Mouse (Mus musculus): ENCODE measurements around the gene Mapk10. TPM values are rescaled to one million over a fixed set of nuclear protein-coding genes. Genes with fewer than 3 reads are reported as not detected.

Mapk10 gene
- 0.58 and 0.59 TPM in 2 replicates for polyA plus RNA-seq (2012; rRNA removed)

- no peak for DNase-seq
- H3K27me3 ChIP-seq (ENCODE audit: control insufficient read depth, insufficient read depth, low read length): no peaks in the 10 kb centered on the region
- no peaks in the 10 kb centered on the region for H3K4me1 ChIP-seq (replicated peaks; ENCODE audit: control insufficient read depth, insufficient read depth, low read length)
- H3K36me3 ChIP-seq (ENCODE audit: control insufficient read depth, insufficient read depth, low read length): no peaks in the 10 kb centered on the region
- H3K27ac ChIP-seq (ENCODE audit: control insufficient read depth, insufficient read depth, low read length): no peak within 1 kb of the TSS
- TF ChIP-seq CTCF (IDR thresholded peaks at IDR 0.05; ENCODE audit: borderline replicate concordance, control insufficient read depth, extremely low read depth, insufficient read depth, low read length, poor library complexity) (no peak), POLR2A (IDR thresholded peaks at IDR 0.05; ENCODE audit: control insufficient read depth, extremely low read depth, insufficient read depth, low read length, poor library complexity) (no peak)
- 16% methylated on average over 16 of the region's 16 CpGs for WGBS
- no peak within 1 kb of the TSS for H3K4me3 ChIP-seq (ENCODE audit: control insufficient read depth, insufficient read depth, low read length)
Measured at GRCm38 (mm10) chr5:103211101-103211848, at the start of gene Mapk10. Gene Mapk10, minus strand, starts transcription at chr5:103211334.

- DNase-seq: no peak
- no peaks in the 10 kb centered on the region for H3K4me1 ChIP-seq (replicated peaks; ENCODE audit: control insufficient read depth, insufficient read depth, low read length)
- no peaks in the 10 kb centered on the region for H3K27me3 ChIP-seq (ENCODE audit: control insufficient read depth, insufficient read depth, low read length)
- no peak overlapping the region for H3K4me3 ChIP-seq (ENCODE audit: control insufficient read depth, insufficient read depth, low read length)
- TF ChIP-seq POLR2A (IDR thresholded peaks at IDR 0.05; ENCODE audit: control insufficient read depth, extremely low read depth, insufficient read depth, low read length, poor library complexity) (no peak), CTCF (IDR thresholded peaks at IDR 0.05; ENCODE audit: borderline replicate concordance, control insufficient read depth, extremely low read depth, insufficient read depth, low read length, poor library complexity) (no peak)
- WGBS: 90% methylated on average over 5 of the region's 5 CpGs
- no peaks in the 10 kb centered on the region for H3K36me3 ChIP-seq (ENCODE audit: control insufficient read depth, insufficient read depth, low read length)
- no peak overlapping the region for H3K27ac ChIP-seq (ENCODE audit: control insufficient read depth, insufficient read depth, low read length)
Measured at GRCm38 (mm10) chr5:103256144-103256543, 45.0 kb upstream of the Mapk10 start.

- Histone ChIP-seq H3K36me3 (ENCODE audit: control insufficient read depth, insufficient read depth, low read length) (no peaks in the 10 kb centered on the region), H3K27ac (ENCODE audit: control insufficient read depth, insufficient read depth, low read length) (no peak overlapping the region), H3K4me3 (ENCODE audit: control insufficient read depth, insufficient read depth, low read length) (no peak overlapping the region), H3K4me1 (replicated peaks; ENCODE audit: control insufficient read depth, insufficient read depth, low read length) (no peaks in the 10 kb centered on the region), H3K27me3 (ENCODE audit: control insufficient read depth, insufficient read depth, low read length) (no peaks in the 10 kb centered on the region)
- no peak for DNase-seq
- TF ChIP-seq CTCF (IDR thresholded peaks at IDR 0.05; ENCODE audit: borderline replicate concordance, control insufficient read depth, extremely low read depth, insufficient read depth, low read length, poor library complexity) (no peak), POLR2A (IDR thresholded peaks at IDR 0.05; ENCODE audit: control insufficient read depth, extremely low read depth, insufficient read depth, low read length, poor library complexity) (no peak)
- 68% methylated on average over 1 of the region's 1 CpGs for WGBS
Measured at GRCm38 (mm10) chr5:103242430-103242829, 31.3 kb upstream of the Mapk10 start.

GRCm38 (mm10) chr5:103231822-103232221 lies 20.7 kb upstream of the Mapk10 start:
- no peaks in the 10 kb centered on the region for H3K27me3 ChIP-seq (ENCODE audit: control insufficient read depth, insufficient read depth, low read length)
- no peaks in the 10 kb centered on the region for H3K4me1 ChIP-seq (replicated peaks; ENCODE audit: control insufficient read depth, insufficient read depth, low read length)
- no peak for DNase-seq
- no peak overlapping the region for H3K27ac ChIP-seq (ENCODE audit: control insufficient read depth, insufficient read depth, low read length)
- no peak overlapping the region for H3K4me3 ChIP-seq (ENCODE audit: control insufficient read depth, insufficient read depth, low read length)
- no peaks in the 10 kb centered on the region for H3K36me3 ChIP-seq (ENCODE audit: control insufficient read depth, insufficient read depth, low read length)
- 84% methylated on average over 4 of the region's 4 CpGs for WGBS
- no peak for TF ChIP-seq CTCF (IDR thresholded peaks at IDR 0.05; ENCODE audit: borderline replicate concordance, control insufficient read depth, extremely low read depth, insufficient read depth, low read length, poor library complexity)
- no peak for TF ChIP-seq POLR2A (IDR thresholded peaks at IDR 0.05; ENCODE audit: control insufficient read depth, extremely low read depth, insufficient read depth, low read length, poor library complexity)

GRCm38 (mm10) chr5:103230334-103230733 lies 19.2 kb upstream of the Mapk10 start:
- no peaks in the 10 kb centered on the region for H3K27me3 ChIP-seq (ENCODE audit: control insufficient read depth, insufficient read depth, low read length)
- no peaks in the 10 kb centered on the region for H3K4me1 ChIP-seq (replicated peaks; ENCODE audit: control insufficient read depth, insufficient read depth, low read length)
- 84% methylated on average over 5 of the region's 5 CpGs for WGBS
- DNase-seq: no peak
- no peak overlapping the region for H3K4me3 ChIP-seq (ENCODE audit: control insufficient read depth, insufficient read depth, low read length)
- no peak overlapping the region for H3K27ac ChIP-seq (ENCODE audit: control insufficient read depth, insufficient read depth, low read length)
- no peak for TF ChIP-seq POLR2A (IDR thresholded peaks at IDR 0.05; ENCODE audit: control insufficient read depth, extremely low read depth, insufficient read depth, low read length, poor library complexity)
- TF ChIP-seq CTCF (IDR thresholded peaks at IDR 0.05; ENCODE audit: borderline replicate concordance, control insufficient read depth, extremely low read depth, insufficient read depth, low read length, poor library complexity): no peak
- no peaks in the 10 kb centered on the region for H3K36me3 ChIP-seq (ENCODE audit: control insufficient read depth, insufficient read depth, low read length)

- no peaks in the 10 kb centered on the region for H3K4me1 ChIP-seq (replicated peaks; ENCODE audit: control insufficient read depth, insufficient read depth, low read length)
- no peak overlapping the region for H3K27ac ChIP-seq (ENCODE audit: control insufficient read depth, insufficient read depth, low read length)
- H3K27me3 ChIP-seq (ENCODE audit: control insufficient read depth, insufficient read depth, low read length): no peaks in the 10 kb centered on the region
- H3K4me3 ChIP-seq (ENCODE audit: control insufficient read depth, insufficient read depth, low read length): no peak overlapping the region
- no peaks in the 10 kb centered on the region for H3K36me3 ChIP-seq (ENCODE audit: control insufficient read depth, insufficient read depth, low read length)
- no peak for DNase-seq
- TF ChIP-seq CTCF (IDR thresholded peaks at IDR 0.05; ENCODE audit: borderline replicate concordance, control insufficient read depth, extremely low read depth, insufficient read depth, low read length, poor library complexity) (no peak), POLR2A (IDR thresholded peaks at IDR 0.05; ENCODE audit: control insufficient read depth, extremely low read depth, insufficient read depth, low read length, poor library complexity) (no peak)
- WGBS: 84% methylated on average over 3 of the region's 3 CpGs
Measured at GRCm38 (mm10) chr5:103229321-103229720, 18.2 kb upstream of the Mapk10 start.

Data from thymus, adult 2 months (tissue).